Mouse (Mus musculus) stomach, postnatal 0 days (tissue): Measurements from ENCODE around the gene Parva.

ENCODE experiments used
- CTCF ChIP-seq: IDR thresholded peaks from 2 replicates; pipeline ENCODE4 v1.5.1; 2016; ENCODE audit warnings: antibody characterized with exemption, low read depth, mild to moderate bottlenecking, moderate library complexity
- EP300 ChIP-seq: optimal IDR thresholded peaks from 2 replicates; pipeline ENCODE3; 2016; ENCODE audit warnings: antibody characterized with exemption

GRCm38 (mm10) chr7:112472708-112473281, 45.5 kb downstream of the Parva start:
- TF ChIP-seq CTCF, result no peak
- TF ChIP-seq EP300, result no peak
